Mouse (Mus musculus): ENCODE measurements around the gene Tbl3.

DNA sequence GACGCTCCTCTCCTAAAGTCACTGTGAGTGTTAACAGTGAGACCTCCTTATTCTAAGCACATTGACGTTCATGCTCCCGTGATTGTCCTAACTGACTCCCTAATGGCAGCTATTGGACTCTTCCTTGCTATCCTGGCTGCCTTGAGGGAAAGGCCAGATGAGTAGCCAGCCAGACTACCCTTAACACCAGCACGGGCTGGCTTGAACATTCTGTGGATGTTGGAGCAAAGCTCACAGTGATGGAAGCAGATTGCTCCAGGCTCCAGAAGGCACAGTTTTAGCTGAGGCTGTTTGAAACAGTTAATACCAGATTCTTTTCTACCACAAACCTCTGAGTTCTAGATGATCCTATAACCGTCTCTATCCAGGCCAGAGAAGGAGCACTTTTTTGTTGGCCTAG, 36.4 kb upstream of the Tbl3 start:
- TF ChIP-seq CTCF (IDR thresholded peaks at IDR 0.05; ENCODE audit: borderline replicate concordance, insufficient read depth, low read depth, low read length) (no peak), POLR2A (IDR thresholded peaks at IDR 0.05; ENCODE audit: borderline replicate concordance, insufficient read depth, low read length) (no peak)

Data from cerebellum, adult 2 months (tissue).